Mouse (Mus musculus): ENCODE results near the gene Gng8.

The Gng8 gene

DNA sequence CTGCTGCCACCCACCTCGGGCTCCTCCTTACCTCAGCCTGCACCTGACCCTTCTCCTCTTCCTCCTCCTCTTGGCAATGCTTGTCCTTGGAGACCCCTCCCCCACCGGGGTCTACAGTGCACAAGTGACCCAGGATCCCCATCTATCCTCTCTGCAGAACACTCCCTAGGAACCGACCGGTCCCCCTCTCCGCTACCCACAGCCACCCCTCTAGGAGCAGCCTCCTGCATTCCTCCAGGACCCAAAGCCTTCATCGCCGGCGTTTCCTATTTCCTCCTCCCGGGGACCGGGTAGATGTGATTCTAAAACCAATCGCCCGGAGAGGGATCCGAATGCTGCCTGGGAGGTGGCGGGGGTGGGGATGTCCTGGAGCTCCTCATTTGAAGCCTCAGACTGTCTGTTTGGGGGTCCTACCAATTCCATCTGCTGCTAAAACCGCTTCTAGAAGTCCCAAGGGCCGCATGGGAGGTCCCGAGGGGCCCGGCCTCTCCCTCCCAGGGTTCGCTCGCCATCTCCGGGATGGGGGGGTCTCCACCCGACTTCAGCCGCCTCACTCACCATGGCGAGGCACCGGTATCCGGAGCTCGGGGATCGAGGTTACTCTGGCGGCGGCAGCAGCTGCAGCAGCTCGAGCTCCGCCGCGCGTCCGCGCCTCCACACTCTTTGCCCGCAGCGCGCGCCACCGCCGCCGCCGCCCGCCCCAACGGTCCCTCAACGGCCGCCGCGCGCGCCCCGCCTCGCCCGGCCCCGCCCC, 31.9 kb downstream of the Gng8 start:
- DNase-seq (ENCODE audit: low spot score in 2 of 2), result peak; percentile 19 to 39

DNA sequence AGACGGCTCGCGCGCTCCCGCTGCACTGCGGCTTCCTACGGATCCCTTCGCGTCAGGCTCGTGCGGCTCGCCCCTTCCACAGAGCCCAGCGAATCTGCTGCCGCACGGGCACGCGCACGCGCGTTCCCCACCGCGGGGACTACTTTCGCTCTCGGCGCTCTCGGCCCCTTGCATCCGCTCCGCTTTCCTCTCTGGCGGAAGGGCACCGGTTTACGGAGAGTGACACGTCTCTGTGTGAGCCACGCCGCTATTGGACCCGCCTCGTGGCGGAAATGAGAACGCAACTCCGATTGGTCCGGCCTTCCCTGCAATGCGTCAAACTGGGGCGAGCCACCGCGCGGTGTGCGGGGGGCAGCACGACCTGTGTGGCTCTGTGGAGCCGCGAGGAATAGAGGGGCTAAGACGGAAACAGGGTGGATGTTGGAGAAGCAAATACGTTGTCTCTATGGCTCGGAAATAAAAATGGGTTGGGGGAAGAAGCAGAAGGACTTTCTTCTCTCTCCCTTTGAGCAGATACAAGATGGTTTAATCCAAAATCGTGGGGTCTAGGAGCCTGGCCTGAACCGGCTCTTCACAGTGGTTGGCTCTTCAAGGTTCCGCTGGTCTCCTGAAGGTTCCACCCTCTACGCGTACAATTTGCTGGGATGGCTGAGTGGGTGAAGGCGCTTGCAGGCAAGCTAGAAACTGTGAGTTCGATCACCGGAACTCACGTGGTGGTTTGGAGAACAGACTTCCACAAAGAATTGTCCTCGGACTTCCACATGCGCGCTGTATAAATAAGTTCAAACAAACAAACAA, 32.6 kb downstream of the Gng8 start, which contains the start of gene Calm3:
Gene Calm3 (minus strand): TSS at position 78 of the 798 bp plus-strand sequence.
- DNase-seq (ENCODE audit: low spot score in 2 of 2), result peak; percentile 99

DNA sequence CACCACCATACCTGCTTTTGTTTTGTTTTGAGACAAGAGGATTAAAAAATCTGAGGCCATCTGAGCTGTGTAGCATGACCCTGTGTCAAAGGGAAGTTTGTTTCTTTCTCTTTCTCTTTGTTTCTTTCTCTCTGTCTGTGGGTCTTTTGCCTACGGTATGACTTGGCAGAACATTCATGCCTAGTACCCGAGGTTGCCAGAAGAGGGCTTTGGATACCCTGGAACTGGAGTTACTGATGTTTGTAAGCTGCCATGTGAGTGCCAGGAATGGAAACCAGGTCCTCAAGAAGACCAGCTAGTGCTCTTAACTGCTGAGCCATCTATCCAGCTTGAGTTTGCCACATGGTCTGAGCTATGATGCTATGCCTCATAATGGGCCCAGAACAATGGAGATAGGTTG, 36.8 kb downstream of the Gng8 start:
- no peak for DNase-seq (ENCODE audit: low spot score in 2 of 2)

DNA sequence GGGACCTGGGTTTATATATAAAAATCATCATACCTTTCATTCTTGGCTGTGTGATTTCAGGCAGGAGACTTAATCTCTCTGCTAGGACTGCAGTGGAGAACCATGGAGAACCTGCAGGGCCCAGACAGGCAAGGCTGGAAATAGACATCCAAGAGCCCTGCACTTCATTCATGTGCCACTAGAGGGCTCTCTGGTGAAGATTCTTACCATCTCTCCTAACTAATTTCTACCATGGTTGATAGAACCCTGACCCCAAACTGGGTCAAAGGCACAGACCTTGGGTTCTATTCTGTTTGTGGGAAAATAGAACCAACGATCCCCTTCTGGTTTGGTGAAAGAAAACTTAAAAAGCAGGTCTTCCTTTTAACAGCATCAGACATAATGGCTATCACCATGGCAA, 39.3 kb downstream of the Gng8 start:
- DNase-seq (ENCODE audit: low spot score in 2 of 2), result peak; percentile 31 to 53

DNA sequence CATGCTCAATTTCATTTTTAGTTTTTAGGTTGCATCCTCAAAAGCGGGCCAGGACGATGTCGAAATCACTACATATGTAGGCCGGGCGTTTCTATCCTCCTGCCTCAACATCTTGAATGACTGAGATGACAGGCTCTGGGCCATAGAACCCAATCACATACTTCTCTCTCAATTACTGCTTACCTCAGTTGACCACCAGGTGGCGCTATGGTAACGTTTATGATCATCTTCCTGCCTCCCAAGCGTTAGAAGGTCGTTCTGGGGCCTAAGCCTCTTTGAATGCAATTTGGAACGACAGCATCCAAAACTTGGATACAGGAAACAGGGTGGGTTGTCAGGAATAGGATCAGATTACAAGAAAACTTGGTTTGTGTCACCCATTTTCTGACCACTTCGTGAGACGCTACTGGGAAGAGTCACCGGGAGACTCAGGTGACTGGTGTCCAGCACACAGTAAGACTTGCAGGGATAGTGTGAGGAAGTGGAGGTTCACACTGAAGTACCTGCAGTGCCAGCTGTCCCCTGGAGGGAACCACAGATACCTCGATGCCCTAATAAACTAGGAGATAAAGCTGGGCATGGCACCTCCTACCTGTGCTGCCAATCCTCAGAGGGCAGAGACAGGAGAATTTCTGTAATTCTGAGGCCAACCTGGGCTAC, 40.5 kb downstream of the Gng8 start:
- peak; percentile 62 to 74 for DNase-seq (ENCODE audit: low spot score in 2 of 2)

DNA sequence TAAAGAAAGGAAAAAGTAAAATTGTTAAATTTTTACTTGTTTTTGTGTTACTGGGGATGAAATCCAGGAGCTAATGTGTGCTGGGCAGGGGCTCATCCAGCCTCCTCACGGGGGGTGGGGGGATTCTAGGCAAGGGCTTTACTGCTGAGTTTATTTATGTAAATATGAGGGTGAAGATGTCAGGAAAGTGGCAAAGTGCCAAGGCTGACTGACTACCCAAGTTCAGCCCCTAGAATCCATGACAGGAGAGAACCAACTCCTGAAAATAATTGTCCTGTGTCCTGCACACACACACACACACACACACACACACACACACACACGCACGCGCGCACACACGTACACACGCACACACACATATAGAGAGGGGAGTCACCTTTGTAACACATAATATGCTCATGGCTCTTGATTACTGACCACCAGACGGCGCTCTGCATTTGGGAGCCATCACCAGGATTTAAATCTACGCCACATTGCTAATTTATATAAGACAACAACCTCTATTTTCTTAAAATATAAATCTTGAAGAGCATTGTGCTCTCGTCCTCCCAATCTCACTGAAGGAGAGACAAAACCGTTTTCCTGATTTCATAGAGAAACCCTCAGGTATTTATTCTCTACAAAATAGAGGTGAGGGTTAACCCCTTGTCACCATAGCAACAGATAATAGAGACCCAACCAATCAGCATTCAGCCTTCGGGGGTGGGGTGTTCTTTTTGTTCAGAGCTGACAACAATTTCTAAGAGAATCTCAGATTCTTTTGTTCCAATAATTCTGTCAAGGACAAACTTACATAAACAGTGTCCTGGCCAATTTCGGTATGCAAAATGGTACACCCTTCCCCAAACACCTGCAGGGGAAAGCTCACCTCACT, 41.4 kb downstream of the Gng8 start:
- peak in 1 of 2 experiments; percentile 55 for DNase-seq (ENCODE audit: low spot score in 2 of 2)

DNA sequence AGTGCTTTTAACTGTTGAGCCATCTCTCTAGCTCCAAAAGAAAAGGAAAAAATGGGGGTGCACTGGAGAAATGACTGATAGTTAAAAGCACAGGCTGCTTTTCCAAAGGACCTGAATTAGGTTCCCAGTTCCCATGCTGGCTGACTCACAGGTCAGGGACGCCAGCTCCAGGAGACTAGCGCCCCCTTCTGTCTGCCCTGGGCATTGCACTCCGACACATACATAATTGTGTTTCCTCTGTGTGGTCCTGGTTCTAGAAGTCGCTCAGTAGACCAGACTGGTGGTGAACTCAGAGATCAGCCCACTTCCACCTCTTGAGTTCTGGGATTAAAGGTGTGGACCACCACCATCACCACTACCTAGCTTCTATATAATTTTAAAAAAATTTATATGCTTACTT, 45.7 kb downstream of the Gng8 start:
- no peak for DNase-seq (ENCODE audit: low spot score in 2 of 2)

DNA sequence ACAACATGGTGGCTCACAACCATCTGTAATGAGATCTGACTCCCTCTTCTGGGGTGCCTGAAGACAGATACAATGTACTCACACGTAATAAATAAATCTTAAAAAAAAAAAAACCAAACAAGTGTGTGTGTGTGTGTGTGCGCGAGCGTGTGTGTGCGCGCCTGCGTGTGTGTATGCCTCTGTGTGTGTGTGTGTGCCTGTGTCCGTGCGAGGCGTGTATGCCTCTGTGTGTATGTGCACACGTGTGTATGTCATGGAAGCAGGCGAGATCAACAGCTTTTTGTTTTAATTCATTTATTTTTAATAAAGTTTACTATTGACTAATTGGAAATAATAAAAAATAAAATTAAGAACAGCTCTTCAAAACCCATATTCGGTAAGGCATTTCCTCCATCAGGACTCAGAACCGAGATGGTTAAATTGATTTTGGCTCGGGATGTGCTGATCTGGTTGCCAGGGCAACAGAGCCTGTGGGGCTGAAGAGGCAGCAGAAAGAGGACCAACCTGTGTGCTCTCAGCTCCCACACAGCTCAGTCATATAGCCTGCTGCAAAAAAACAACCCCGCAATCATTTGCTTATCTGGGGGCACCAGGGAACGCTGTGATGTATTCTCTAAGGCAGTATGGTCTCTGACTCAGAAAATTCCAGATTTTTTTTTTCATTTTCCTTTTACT, 46.7 kb downstream of the Gng8 start:
- no peak for DNase-seq (ENCODE audit: low spot score in 2 of 2)

DNA sequence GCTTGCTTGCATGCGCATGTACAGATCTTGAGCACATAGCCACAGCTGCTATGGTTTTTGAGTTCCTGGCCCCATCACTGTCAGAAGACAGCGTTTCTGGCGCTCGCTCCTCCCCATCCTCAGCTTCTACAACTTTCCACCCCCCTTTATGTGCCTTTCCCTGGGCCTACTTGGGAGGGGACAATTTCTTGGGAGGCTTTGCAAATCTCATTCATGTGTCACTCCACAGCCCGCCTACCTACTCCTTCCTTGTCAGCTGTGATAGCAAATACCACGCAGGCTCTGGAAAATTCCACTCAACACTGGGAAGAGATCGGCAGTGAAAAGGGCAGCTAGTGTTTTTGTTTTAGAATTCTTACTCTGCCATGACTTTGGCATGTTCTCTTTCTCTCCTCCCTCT, 48.7 kb downstream of the Gng8 start:
- no peak for DNase-seq (ENCODE audit: low spot score in 2 of 2)

DNA sequence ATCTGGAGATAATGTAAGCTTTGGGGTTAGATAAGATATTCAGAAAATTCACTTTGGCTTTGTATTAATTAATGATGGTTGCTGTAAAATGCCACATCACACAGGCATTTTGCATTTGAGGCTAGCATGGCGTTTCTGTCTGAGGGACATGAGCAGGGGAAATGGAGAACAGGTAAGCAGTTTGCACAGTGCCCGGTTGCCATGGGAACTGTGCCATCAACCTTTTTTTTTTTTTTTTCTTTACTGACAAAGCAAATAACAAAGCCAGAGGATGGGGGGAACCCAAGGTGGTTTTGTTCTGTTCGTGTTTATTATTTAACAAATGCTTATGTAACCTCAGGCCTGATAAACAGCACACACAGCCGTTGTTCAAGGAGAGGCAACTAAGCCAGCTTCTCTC, 51.3 kb downstream of the Gng8 start:
- no peak for DNase-seq (ENCODE audit: low spot score in 2 of 2)

DNA sequence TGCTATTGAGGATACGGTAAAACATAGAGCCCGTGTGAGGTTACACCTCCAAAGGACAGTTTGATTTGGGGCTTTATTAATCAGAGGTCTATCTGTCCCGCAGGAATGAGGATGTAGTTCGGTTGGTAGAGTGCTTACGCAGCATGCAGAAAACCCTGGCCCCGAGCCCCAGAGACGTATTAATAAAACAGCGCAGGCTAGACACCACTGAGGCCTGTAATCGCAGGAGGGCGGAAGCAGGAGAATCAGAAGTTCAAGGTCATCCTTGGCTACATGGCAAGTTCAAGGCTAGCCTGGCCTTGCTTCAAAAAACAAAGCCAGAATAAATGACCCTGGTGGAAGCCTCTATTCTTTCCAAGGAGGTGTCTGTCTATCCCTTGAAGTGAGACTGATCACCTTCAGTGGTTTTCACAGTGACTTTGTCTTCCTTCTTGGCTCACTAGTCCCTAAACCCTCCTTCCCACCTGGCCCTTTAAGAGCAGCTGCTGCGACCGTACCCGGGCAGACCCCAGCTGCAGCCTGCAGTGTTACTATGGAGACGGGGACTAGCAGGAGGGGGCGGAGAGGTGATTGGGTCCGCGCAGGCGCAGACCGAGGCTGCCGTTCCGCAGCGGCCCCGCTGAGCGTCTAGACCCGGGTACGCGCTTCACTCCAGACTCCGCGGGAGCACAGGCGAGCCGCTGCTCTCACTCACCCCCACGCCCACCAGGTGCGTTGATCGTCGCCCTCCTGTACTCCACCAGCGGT, 52.6 kb downstream of the Gng8 start, which contains the start of gene Pnmal2:
Gene Pnmal2 (plus strand): TSS at position 622 of the 747 bp plus-strand sequence.
- DNase-seq (ENCODE audit: low spot score in 2 of 2), result peak; percentile 62 to 70

DNA sequence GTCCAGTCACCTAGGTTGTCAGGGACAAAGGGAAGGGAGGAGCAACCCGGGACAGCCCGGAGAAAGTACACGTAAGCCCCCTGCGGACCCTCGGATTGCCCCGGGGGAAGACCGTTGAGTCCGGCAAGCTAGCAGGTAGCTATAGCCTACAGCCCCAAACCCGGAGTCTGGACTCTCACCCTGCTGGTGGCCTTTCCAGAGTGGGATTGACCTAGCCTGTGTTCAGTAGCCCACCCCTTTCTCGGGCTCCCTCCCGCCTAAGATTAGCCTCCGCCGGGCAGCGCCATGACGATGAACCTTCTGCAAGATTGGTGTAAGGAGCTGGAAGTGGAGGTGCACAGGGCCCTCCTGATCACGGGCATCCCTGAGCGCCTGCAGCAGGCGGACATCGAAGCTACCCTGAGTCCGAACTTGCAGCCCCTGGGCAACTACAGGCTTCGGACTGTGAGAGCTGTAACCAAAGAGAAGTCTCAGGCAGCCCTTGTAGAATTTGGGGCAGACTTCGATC, 53.3 kb downstream of the Gng8 start:
- no peak for DNase-seq (ENCODE audit: low spot score in 2 of 2)
